Mouse (Mus musculus): Measurements from ENCODE around the gene Rela.

Gene Rela

GRCm38 (mm10) chr19:5641641-5642040 lies 4.4 kb downstream of the Rela start:
- Histone ChIP-seq H3K9me3 (ENCODE audit: low read length) (no peaks in the 10 kb centered on the region), H3K27me3 (ENCODE audit: insufficient read depth, low read length) (no peaks in the 10 kb centered on the region), H3K4me3 (replicated peaks; ENCODE audit: low read length) (peak overlapping the region; percentile 62), H3K36me3 (ENCODE audit: insufficient read depth, low read length) (peaks cover 81% of the 10 kb centered on the region), H3K4me1 (replicated peaks; ENCODE audit: low read depth, low read length) (peaks cover 43% of the 10 kb centered on the region)
- no peak for TF ChIP-seq POU5F1 (IDR thresholded peaks at IDR 0.05; ENCODE audit: borderline replicate concordance, low read length)
- TF ChIP-seq NANOG (IDR thresholded peaks at IDR 0.05; ENCODE audit: borderline replicate concordance, low read length) = no peak
- TF ChIP-seq CTCF (conservative IDR thresholded peaks at IDR 0.05; ENCODE audit: low read length) = no peak

- H3K9me3 ChIP-seq (ENCODE audit: low read length) = no peaks in the 10 kb centered on the region
- no peak overlapping the region for H3K4me3 ChIP-seq (replicated peaks; ENCODE audit: low read length)
- H3K36me3 ChIP-seq (ENCODE audit: insufficient read depth, low read length) = peaks cover 74% of the 10 kb centered on the region
- no peak for TF ChIP-seq NANOG (IDR thresholded peaks at IDR 0.05; ENCODE audit: borderline replicate concordance, low read length)
- no peak for TF ChIP-seq CTCF (conservative IDR thresholded peaks at IDR 0.05; ENCODE audit: low read length)
- no peak for TF ChIP-seq POU5F1 (IDR thresholded peaks at IDR 0.05; ENCODE audit: borderline replicate concordance, low read length)
- peaks cover 50% of the 10 kb centered on the region for H3K4me1 ChIP-seq (replicated peaks; ENCODE audit: low read depth, low read length)
- H3K27me3 ChIP-seq (ENCODE audit: insufficient read depth, low read length) = no peaks in the 10 kb centered on the region
Observed at GRCm38 (mm10) chr19:5645280-5645679, 8.0 kb downstream of the Rela start.

GRCm38 (mm10) chr19:5646731-5647330 lies 9.5 kb downstream of the Rela start:
- TF ChIP-seq NANOG (IDR thresholded peaks at IDR 0.05; ENCODE audit: borderline replicate concordance, low read length) (no peak), CTCF (conservative IDR thresholded peaks at IDR 0.05; ENCODE audit: low read length) (no peak), POU5F1 (IDR thresholded peaks at IDR 0.05; ENCODE audit: borderline replicate concordance, low read length) (no peak)
- no peaks in the 10 kb centered on the region for H3K9me3 ChIP-seq (ENCODE audit: low read length)
- peaks cover 49% of the 10 kb centered on the region for H3K4me1 ChIP-seq (replicated peaks; ENCODE audit: low read depth, low read length)
- no peaks in the 10 kb centered on the region for H3K27me3 ChIP-seq (ENCODE audit: insufficient read depth, low read length)
- peaks cover 70% of the 10 kb centered on the region for H3K36me3 ChIP-seq (ENCODE audit: insufficient read depth, low read length)
- no peak overlapping the region for H3K4me3 ChIP-seq (replicated peaks; ENCODE audit: low read length)

GRCm38 (mm10) chr19:5647791-5648190 lies 10.5 kb downstream of the Rela start:
- no peaks in the 10 kb centered on the region for H3K27me3 ChIP-seq (ENCODE audit: insufficient read depth, low read length)
- H3K4me1 ChIP-seq (replicated peaks; ENCODE audit: low read depth, low read length) = peaks cover 58% of the 10 kb centered on the region
- no peaks in the 10 kb centered on the region for H3K9me3 ChIP-seq (ENCODE audit: low read length)
- TF ChIP-seq NANOG (IDR thresholded peaks at IDR 0.05; ENCODE audit: borderline replicate concordance, low read length) = no peak
- no peak for TF ChIP-seq CTCF (conservative IDR thresholded peaks at IDR 0.05; ENCODE audit: low read length)
- 0 out of 2 replicates have a peak overlapping the region, but pooled peaks have one; percentile 8 for H3K4me3 ChIP-seq (replicated peaks; ENCODE audit: low read length)
- peaks cover 64% of the 10 kb centered on the region for H3K36me3 ChIP-seq (ENCODE audit: insufficient read depth, low read length)

- peak overlapping the region; percentile 66 for H3K4me3 ChIP-seq (replicated peaks; ENCODE audit: low read length)
- H3K36me3 ChIP-seq (ENCODE audit: insufficient read depth, low read length) = peaks cover 57% of the 10 kb centered on the region
- H3K9me3 ChIP-seq (ENCODE audit: low read length) = no peaks in the 10 kb centered on the region
- H3K27me3 ChIP-seq (ENCODE audit: insufficient read depth, low read length) = 0 out of 2 replicates have a peak, but pooled peaks cover 3% of the 10 kb centered on the region
- peaks cover 61% of the 10 kb centered on the region for H3K4me1 ChIP-seq (replicated peaks; ENCODE audit: low read depth, low read length)
- no peak for TF ChIP-seq CTCF (conservative IDR thresholded peaks at IDR 0.05; ENCODE audit: low read length)
- TF ChIP-seq NANOG (IDR thresholded peaks at IDR 0.05; ENCODE audit: borderline replicate concordance, low read length) = no peak
- TF ChIP-seq POU5F1 (IDR thresholded peaks at IDR 0.05; ENCODE audit: borderline replicate concordance, low read length) = no peak
Observed at GRCm38 (mm10) chr19:5648401-5649297, 11.4 kb downstream of the Rela start.

GRCm38 (mm10) chr19:5649298-5649741 lies 12.0 kb downstream of the Rela start:
- H3K36me3 ChIP-seq (ENCODE audit: insufficient read depth, low read length) = peaks cover 50% of the 10 kb centered on the region
- H3K9me3 ChIP-seq (ENCODE audit: low read length) = no peaks in the 10 kb centered on the region
- peaks cover 7% of the 10 kb centered on the region for H3K27me3 ChIP-seq (ENCODE audit: insufficient read depth, low read length)
- no peak for TF ChIP-seq NANOG (IDR thresholded peaks at IDR 0.05; ENCODE audit: borderline replicate concordance, low read length)
- TF ChIP-seq CTCF (conservative IDR thresholded peaks at IDR 0.05; ENCODE audit: low read length) = no peak
- TF ChIP-seq POU5F1 (IDR thresholded peaks at IDR 0.05; ENCODE audit: borderline replicate concordance, low read length) = no peak
- peak overlapping the region; percentile 66 for H3K4me3 ChIP-seq (replicated peaks; ENCODE audit: low read length)
- peaks cover 65% of the 10 kb centered on the region for H3K4me1 ChIP-seq (replicated peaks; ENCODE audit: low read depth, low read length)

- Histone ChIP-seq H3K36me3 (ENCODE audit: insufficient read depth, low read length) (peaks cover 34% of the 10 kb centered on the region), H3K4me1 (replicated peaks; ENCODE audit: low read depth, low read length) (peaks cover 82% of the 10 kb centered on the region), H3K27me3 (ENCODE audit: insufficient read depth, low read length) (peaks cover 31% of the 10 kb centered on the region), H3K4me3 (replicated peaks; ENCODE audit: low read length) (peak overlapping the region; percentile 24; the same call in 1 of the 2 replicates), H3K9me3 (ENCODE audit: low read length) (no peaks in the 10 kb centered on the region)
- TF ChIP-seq CTCF (conservative IDR thresholded peaks at IDR 0.05; ENCODE audit: low read length) = no peak
- TF ChIP-seq POU5F1 (IDR thresholded peaks at IDR 0.05; ENCODE audit: borderline replicate concordance, low read length) = no peak
- TF ChIP-seq NANOG (IDR thresholded peaks at IDR 0.05; ENCODE audit: borderline replicate concordance, low read length) = no peak
Observed at GRCm38 (mm10) chr19:5651502-5652274, 14.4 kb downstream of the Rela start.

- no peaks in the 10 kb centered on the region for H3K9me3 ChIP-seq (ENCODE audit: low read length)
- TF ChIP-seq POU5F1 (IDR thresholded peaks at IDR 0.05; ENCODE audit: borderline replicate concordance, low read length) (no peak), NANOG (IDR thresholded peaks at IDR 0.05; ENCODE audit: borderline replicate concordance, low read length) (no peak), CTCF (conservative IDR thresholded peaks at IDR 0.05; ENCODE audit: low read length) (no peak)
- H3K4me1 ChIP-seq (replicated peaks; ENCODE audit: low read depth, low read length) = peaks cover 73% of the 10 kb centered on the region
- H3K4me3 ChIP-seq (replicated peaks; ENCODE audit: low read length) = no peak overlapping the region
- peaks cover 34% of the 10 kb centered on the region for H3K27me3 ChIP-seq (ENCODE audit: insufficient read depth, low read length)
- peaks cover 30% of the 10 kb centered on the region for H3K36me3 ChIP-seq (ENCODE audit: insufficient read depth, low read length)
Observed at GRCm38 (mm10) chr19:5652570-5652969, 15.3 kb downstream of the Rela start.

Measured in E14TG2a.4 (cell line).